Mouse (Mus musculus): ENCODE data around the gene Gfpt2.

DNA sequence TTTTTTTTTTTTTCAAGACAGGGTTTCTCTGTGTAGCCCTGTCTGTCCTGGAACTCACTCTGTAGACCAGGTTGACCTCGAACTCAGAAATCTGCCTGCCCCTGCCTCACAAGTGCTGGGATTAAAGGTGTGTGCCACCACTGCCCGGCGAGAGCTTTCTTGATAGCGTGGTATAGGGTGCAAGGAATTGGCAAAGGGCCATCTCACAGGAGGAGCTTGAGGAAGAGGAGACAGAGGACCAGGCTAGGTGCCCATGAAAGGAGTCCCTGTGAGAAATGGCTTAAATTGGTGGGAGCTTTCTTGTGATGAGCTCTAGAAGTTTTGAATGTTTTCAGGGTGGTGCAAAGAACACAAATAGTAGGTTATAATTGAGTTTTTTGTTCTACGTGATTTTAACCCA lies 25.2 kb upstream of the Gfpt2 start:
- TF ChIP-seq CTCF (IDR thresholded peaks at IDR 0.05; ENCODE audit: low read depth) (no peak), EP300 (IDR thresholded peaks at IDR 0.05; ENCODE audit: low read depth) (no peak)
